Mouse (Mus musculus): ENCODE measurements around the gene Igsf8.

DNA sequence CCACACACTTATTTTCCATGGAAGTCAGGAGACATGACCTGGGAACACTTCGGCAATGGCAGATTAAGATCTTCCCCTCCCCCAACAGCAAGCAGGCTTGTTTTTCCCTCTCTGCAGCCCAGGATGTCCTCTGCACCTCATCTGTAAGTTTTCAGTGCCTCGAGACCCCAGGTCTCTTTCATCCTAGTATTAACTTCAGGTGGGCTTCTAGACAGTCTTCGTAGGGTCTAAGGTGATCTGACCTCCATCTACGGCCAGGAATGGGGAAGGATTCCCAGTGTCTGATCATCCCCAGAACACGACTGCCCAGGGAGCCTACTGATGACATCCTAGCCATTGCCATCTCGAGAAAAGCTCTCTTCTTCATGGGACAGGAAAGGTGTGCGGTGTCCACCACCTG is 67.0 kb downstream of the Igsf8 start:
- no peak for TF ChIP-seq POLR2A (IDR thresholded peaks at IDR 0.05; ENCODE audit: borderline replicate concordance, control insufficient read depth, low read depth, low read length)
- no peak for TF ChIP-seq CTCF (IDR thresholded peaks at IDR 0.05; ENCODE audit: control insufficient read depth, insufficient read depth, low read length)
